Mouse (Mus musculus): Measurements from ENCODE around the gene Psen1. TPM values are rescaled to one million over a fixed set of nuclear protein-coding genes. Genes with fewer than 3 reads are reported as not detected.

The Psen1 gene
- total RNA-seq, 2 experiments from 2014 or later, result 56.4 to 67.8 TPM

- no peak for DNase-seq (ENCODE audit: low spot score in 2 of 2)
These were observed 33.3 kb downstream of the Psen1 start for GRCm38 (mm10) chr12:83721281-83721680.

- no peak for DNase-seq (ENCODE audit: low spot score in 2 of 2)
These were observed 35.1 kb downstream of the Psen1 start for GRCm38 (mm10) chr12:83723037-83723436.

- no peak for DNase-seq (ENCODE audit: low spot score in 2 of 2)
These were observed 38.8 kb downstream of the Psen1 start for GRCm38 (mm10) chr12:83726510-83727308.

DNA sequence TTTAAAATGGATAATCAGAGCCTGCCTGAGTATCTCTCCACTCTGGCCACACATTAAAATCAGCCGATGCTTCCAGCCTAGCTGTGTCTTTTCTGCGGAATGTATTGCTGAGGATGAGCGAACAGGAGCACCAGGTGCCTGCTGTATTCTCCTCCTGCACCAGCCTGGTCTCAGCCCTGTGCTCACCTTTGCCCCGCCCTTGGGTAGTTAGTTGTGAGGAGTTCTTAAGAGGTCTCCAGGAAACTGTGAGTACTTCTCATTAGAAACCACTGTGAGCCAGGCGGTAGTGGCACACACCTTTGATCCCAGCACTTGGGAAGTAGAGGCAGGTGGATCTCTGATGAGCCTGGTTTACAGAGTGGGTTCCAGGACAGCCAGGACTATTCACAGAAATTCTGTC, 44.3 kb downstream of the Psen1 start:
- no peak for DNase-seq (ENCODE audit: low spot score in 2 of 2)

GRCm38 (mm10) chr12:83734047-83734446, 46.1 kb downstream of the Psen1 start:
- DNase-seq (ENCODE audit: low spot score in 2 of 2), result no peak

GRCm38 (mm10) chr12:83736236-83736635, 48.3 kb downstream of the Psen1 start:
- DNase-seq (ENCODE audit: low spot score in 2 of 2), result no peak

DNA sequence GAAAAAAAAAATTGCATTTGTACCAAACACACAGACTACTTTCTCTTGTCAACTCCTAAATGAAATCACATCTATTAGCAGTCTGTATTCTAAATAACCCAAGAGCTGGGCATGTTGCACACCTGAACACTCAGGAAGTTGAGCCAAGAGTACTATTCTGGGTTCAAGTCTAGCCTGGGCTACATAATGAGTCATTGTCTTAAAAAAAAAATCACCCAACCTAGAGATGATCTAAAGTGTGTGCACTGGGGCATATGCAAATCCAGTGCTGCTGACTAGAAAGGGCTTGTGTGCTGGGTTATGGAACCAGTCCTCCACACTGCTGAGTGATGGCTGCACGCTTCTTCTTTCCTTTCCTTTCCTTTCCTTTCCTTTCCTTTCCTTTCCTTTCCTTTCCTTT, 50.7 kb downstream of the Psen1 start:
- no peak for DNase-seq (ENCODE audit: low spot score in 2 of 2)

GRCm38 (mm10) chr12:83741722-83742121, 53.8 kb downstream of the Psen1 start:
- no peak for DNase-seq (ENCODE audit: low spot score in 2 of 2)

- no peak for DNase-seq (ENCODE audit: low spot score in 2 of 2)
These were observed 54.9 kb downstream of the Psen1 start for GRCm38 (mm10) chr12:83742834-83743233.

GRCm38 (mm10) chr12:83743712-83744111, 55.8 kb downstream of the Psen1 start:
- DNase-seq (ENCODE audit: low spot score in 2 of 2), result no peak

DNA sequence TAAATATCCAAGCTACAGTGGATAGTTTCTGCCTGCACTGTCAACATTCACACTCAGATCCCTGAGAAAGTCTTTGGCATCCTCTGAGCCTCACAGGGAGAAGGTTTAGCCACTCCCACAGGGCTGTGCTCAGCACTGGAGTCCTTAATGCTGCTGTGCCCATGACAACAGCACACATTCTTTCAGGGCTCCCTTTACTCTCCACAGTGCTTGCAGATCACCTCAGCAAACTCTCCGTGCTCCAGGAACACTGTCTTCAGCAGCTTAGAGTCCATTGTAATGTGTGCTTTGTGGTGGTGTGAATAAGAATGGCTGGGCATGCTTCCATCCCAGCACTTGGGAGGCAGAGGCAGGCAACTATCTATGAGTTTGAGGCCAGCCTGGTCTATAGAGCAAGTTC, 61.2 kb downstream of the Psen1 start:
- no peak for DNase-seq (ENCODE audit: low spot score in 2 of 2)

DNA sequence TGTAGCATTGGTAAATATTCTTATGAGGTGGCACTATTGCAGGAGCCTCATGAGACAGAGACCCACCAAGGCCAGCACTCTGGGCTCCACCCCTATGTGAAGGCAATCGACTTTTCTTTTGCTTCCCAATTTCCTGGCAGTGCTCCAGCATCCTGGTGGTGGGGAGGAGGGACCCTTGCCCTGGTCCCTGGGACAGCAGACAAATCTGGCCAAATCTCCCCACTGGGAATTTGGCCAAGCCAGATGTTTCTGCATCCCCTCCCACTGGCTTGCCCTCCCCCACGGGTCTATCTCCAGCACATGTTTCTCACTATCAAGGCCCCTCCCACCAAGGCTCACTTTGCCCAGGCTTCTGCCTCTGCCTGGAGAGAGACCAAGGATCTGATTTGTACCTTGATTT, 64.5 kb downstream of the Psen1 start:
- no peak for DNase-seq (ENCODE audit: low spot score in 2 of 2)

- DNase-seq (ENCODE audit: low spot score in 2 of 2), result no peak
These were observed 70.8 kb downstream of the Psen1 start for GRCm38 (mm10) chr12:83758735-83759134.

DNA sequence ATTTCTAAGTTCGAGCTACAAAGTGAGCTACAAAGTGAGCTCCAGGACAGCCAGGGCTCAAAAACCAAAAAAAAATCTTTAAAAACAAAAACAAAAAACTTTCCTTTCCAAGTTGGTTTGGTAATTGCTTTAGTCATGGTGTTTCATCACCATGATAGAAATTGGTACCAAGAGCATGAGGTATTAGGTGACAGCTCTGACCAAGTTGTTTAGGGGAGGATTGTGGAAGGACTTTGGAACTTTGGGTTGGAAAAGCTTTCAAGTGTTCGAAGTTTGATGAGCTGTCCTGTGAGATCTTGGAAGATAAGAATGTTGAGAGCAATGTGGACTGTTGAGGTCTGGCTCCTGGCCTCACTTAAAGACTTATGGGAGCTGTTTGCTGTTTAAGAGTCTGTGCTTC, 72.2 kb downstream of the Psen1 start:
- DNase-seq (ENCODE audit: low spot score in 2 of 2), result no peak

GRCm38 (mm10) chr12:83762706-83763105, 74.8 kb downstream of the Psen1 start:
- DNase-seq (ENCODE audit: low spot score in 2 of 2), result peak in 1 of 2 experiments; percentile 16

- peak in 1 of 2 experiments; percentile 12 for DNase-seq (ENCODE audit: low spot score in 2 of 2)
These were observed 75.5 kb downstream of the Psen1 start, which contains the start of gene Papln for GRCm38 (mm10) chr12:83763311-83764043. TSS of gene Papln (plus strand) at chr12:83763634.

GRCm38 (mm10) chr12:83764044-83764365, 76.1 kb downstream of the Psen1 start:
- no peak for DNase-seq (ENCODE audit: low spot score in 2 of 2)

DNA sequence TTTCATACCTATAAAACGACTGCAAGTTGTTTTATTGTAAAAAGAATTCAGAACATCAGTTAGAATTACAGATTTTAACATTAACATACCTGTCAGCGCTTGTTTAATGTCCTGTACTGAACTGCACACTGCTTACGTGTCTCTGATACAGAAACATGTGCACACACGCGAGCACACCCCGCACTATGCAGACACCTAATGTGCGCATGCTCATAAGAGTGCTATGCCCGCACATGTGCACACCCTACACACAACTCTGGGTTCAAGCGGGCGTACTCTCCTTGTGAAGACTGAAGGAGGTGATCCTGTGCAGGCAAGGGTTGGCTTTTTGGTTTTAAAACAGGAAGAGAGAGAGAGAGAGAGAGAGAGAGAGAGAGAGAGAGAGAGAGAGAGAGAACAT, 76.6 kb downstream of the Psen1 start:
- no peak for DNase-seq (ENCODE audit: low spot score in 2 of 2)

GRCm38 (mm10) chr12:83765965-83766603, 78.1 kb downstream of the Psen1 start:
- no peak for DNase-seq (ENCODE audit: low spot score in 2 of 2)

- DNase-seq (ENCODE audit: low spot score in 2 of 2), result no peak
These were observed 79.9 kb downstream of the Psen1 start for GRCm38 (mm10) chr12:83767833-83768232.

DNA sequence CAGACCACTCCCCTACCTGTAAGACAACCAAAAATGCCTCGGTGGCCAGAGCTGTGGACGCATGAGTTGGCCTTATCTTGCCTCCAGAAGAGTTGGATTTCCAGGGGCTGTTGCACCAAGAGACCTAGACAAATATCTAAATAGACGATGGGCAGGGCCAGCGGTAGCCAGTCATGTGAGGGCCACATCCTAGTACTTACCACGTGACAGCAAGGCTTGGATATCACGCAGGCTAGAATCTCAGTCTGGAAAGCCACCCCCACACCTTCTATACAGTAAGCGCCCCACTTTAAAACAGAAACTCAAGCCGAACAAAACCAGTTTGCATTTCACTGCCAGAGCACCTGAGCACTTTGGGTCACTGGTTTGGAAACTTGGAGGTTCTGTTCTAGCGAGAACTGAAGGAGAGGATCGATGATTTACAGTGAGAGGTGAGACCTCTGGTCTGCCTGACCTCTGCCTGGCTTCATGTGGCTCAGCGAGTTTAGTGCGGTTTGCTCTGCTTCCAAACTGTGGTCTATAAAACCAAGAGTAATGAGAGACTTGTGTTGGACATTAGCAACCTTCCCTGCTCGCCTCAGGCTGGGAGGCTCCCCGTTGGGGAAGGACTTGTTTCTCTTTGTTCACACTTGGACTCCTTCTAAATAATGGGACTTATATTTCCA, 80.4 kb downstream of the Psen1 start:
- no peak for DNase-seq (ENCODE audit: low spot score in 2 of 2)

All from adrenal gland, adult 18-20 months (tissue).